Mouse (Mus musculus) lung, postnatal 0 days (tissue): ENCODE data around the gene Gm20390. TPM values are rescaled to one million over a fixed set of nuclear protein-coding genes. Genes with fewer than 3 reads are reported as not detected.
A peak's percentile ranks its signal among the peaks of the same experiment; 100 is the strongest.

ENCODE experiments used
- ATAC-seq: fragments of 200-750 bp; cut with Nextera tagmentation; 2 replicates; pipeline ENCODE4 v1.8.0; 2017; ENCODE audit warnings: moderate library complexity
- DNase-seq: peaks from one replicate; pipeline ENCODE4 v3.0.0-alpha.2; 2016; ENCODE audit warnings: low spot score
- H3K27ac ChIP-seq: fragments of 300-500 bp; sonication (generic); 2 replicates; pipeline ENCODE4 v1.5.1; 2014; ENCODE audit warnings: antibody characterized with exemption, mild to moderate bottlenecking, low read length, mixed read lengths
- H3K27me3 ChIP-seq: fragments of 300-500 bp; sonication (generic); replicated peaks from 2 replicates; pipeline ENCODE4 v1.6.1; 2014; ENCODE audit warnings: low read length, mixed read lengths; ENCODE audit not compliant: insufficient read depth
- H3K36me3 ChIP-seq: fragments of 300-500 bp; sonication (generic); 2 replicates; pipeline ENCODE4 v1.6.1; 2014; ENCODE audit warnings: low read length, mixed read lengths; ENCODE audit not compliant: insufficient read depth
- H3K4me1 ChIP-seq: fragments of 300-500 bp; sonication (generic); 2 replicates; pipeline ENCODE4 v1.6.1; 2014; ENCODE audit warnings: antibody characterized with exemption, low read depth, low read length, mixed read lengths; ENCODE audit not compliant: insufficient read depth
- H3K4me2 ChIP-seq: fragments of 300-500 bp; sonication (generic); replicated peaks from 2 replicates; pipeline ENCODE4 v1.6.1; 2014; ENCODE audit warnings: low read depth, mild to moderate bottlenecking, low read length, moderate library complexity, mixed read lengths
- H3K4me3 ChIP-seq: fragments of 300-500 bp; sonication (generic); 2 replicates; pipeline ENCODE4 v1.5.1; 2014; ENCODE audit warnings: low read depth, low read length
- H3K9ac ChIP-seq: fragments of 300-500 bp; sonication (generic); replicated peaks from 2 replicates; pipeline ENCODE4 v1.6.1; 2014; ENCODE audit warnings: low read depth, mild to moderate bottlenecking
- H3K9me3 ChIP-seq: fragments of 300-500 bp; sonication (generic); 2 replicates; pipeline ENCODE4 v1.6.1; 2016; ENCODE audit warnings: low read length, mixed read lengths
- CTCF ChIP-seq: IDR thresholded peaks from 2 replicates; pipeline ENCODE4 v1.5.1; 2016; ENCODE audit warnings: antibody characterized with exemption, mild to moderate bottlenecking
- EP300 ChIP-seq: IDR thresholded peaks from 2 replicates; pipeline ENCODE4 v1.6.1; 2016; ENCODE audit warnings: antibody characterized with exemption, mild to moderate bottlenecking, control low read depth
- WGBS: fragments of 180-500 bp; shearing (Covaris S2); extraction: QIAGEN DNeasy Blood & Tissue Kit; methylation state at CpG from one replicate; pipeline ENCODE4 v1.1.7; 2014; 5-methylcytosine and 5-hydroxymethylcytosine counted together
- polyA plus RNA-seq: library from polyadenylated mRNA; unstranded; fragments of >200 nt; fragmentation: Nextera tagmentation; extraction: Ambion mirVana; gene quantifications from 2 replicates; pipeline ENCODE4 v1.2.1, GENCODE M21; 2015

Gene Gm20390
- polyA plus RNA-seq, 1 experiment from 2014 or later = 120 TPM

DNA sequence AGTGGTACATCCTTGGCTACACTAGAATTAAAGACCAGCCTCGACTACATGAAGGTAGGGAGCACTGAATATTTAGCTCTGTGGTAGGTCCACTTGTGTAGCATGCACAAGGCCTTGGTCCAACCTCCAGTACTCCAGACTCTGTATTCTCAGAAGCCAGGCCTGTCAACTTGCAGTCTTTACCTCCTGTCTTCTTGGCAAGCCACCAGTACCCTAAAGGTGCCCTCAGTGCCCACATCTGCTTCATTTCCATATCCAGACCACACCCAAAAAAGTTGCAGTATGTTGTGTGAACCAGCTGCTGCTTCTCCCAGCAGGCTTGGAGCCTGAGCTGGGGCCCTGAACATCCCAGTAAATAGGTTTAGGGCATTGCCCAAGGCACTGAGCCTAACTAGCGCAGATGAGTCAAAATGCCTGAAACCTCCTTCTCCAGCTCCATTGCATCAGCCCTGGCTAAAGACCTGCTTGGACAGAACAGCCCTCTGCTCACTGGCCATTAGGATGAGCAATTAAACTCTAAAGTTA is 11.0 kb downstream of the Gm20390 start:
- ATAC-seq = no peak
- no peak overlapping the region for H3K4me3 ChIP-seq
- no peak overlapping the region for H3K27ac ChIP-seq
- H3K9ac ChIP-seq = no peak overlapping the region
- no peak for DNase-seq
- no peak overlapping the region for H3K4me2 ChIP-seq
- no peak for TF ChIP-seq EP300
- no peaks in the 10 kb centered on the region for H3K9me3 ChIP-seq
- H3K36me3 ChIP-seq = no peaks in the 10 kb centered on the region; the same call in 1 of the 2 replicates
- H3K27me3 ChIP-seq = no peaks in the 10 kb centered on the region
- 86% methylated on average over 2 of the region's 2 CpGs for WGBS
- H3K4me1 ChIP-seq = peaks cover 5% of the 10 kb centered on the region; the same call in 1 of the 2 replicates

DNA sequence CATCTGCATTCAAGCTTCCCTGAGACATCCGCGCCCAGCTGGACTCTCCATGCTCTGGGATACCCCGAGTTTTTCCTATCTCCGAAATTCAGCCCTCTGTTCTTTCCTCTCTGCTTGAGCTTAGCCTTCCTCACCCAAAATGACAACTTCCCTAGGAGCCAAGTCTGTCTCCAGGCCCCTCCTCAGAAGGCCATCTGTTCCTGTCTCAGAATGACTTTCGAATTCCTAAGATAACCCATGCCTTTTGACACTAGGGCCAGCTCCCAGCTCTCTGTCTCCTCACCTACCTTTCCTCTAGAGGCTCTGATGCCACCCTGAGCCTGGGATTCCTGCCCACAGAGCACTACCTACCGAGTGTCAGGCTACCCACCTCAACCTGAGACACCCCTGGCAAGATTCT is 11.9 kb downstream of the Gm20390 start, which contains the start of gene Nme2:
Gene Nme2 (minus strand): TSS at position 101 of the 400 bp plus-strand sequence.
- WGBS = 5% methylated on average over 6 of the region's 6 CpGs
- no peaks in the 10 kb centered on the region; the same call in 1 of the 2 replicates for H3K36me3 ChIP-seq

DNA sequence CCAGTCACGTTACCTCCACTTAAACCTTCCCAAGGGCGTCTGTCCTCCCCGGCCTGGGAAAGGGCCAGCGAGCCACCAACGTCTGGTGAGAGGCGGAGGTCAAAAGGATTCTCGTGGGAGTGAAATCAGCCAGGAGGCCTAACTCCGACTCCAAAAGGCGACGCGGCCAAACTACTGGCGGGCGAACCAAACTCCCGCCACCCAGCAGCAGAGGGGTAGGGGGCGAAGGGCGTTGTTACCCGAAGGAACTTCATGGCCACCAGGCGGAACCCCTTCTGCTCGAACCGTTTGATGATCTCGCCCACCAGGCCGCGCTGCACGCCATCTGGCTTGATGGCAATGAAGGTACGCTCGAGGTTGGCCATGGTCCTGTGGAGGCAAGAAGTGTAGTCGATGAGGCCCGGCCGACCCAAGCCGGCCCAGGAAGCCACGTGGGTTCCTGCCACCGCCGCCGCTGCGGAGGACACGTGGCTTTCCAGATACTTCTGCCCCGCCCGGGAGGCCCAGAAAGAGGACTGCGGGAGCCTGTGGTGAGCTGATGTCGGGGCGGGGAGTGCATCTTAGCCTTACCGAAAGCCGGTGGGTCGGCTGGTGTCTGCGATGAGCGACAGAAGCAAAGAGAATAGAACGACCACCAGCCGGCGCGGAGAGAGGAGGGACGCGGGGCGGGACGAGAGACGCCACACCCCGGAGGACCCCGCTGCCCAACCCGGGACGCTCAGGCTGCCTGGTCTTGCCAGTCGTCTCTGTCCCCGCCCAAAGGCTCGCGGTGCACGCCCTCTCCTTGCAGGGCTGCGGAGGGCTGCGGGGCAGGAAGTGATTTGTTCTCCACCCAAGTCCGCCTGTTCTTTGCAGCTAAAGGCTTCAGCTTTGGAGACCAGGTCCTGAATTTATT is 12.6 kb downstream of the Gm20390 start:
- DNase-seq = peak; percentile 98
- H3K27ac ChIP-seq = peak overlapping the region; percentile 90
- under 1% methylated on average over 65 of the region's 67 CpGs for WGBS
- no peaks in the 10 kb centered on the region for H3K9me3 ChIP-seq
- no peaks in the 10 kb centered on the region; the same call in 1 of the 2 replicates for H3K36me3 ChIP-seq
- TF ChIP-seq EP300 (no peak), CTCF (peak; percentile 60)
- H3K27me3 ChIP-seq = no peaks in the 10 kb centered on the region
- H3K4me2 ChIP-seq = peak overlapping the region; percentile 87
- H3K4me3 ChIP-seq = peak overlapping the region; percentile 64
- H3K9ac ChIP-seq = peak overlapping the region; percentile 60
- H3K4me1 ChIP-seq = peaks cover 5% of the 10 kb centered on the region; the same call in 1 of the 2 replicates
- ATAC-seq = peak; percentile 99

More for the DNA sequence above, 11.9 kb downstream of the Gm20390 start, which contains the start of gene Nme2:
- Histone ChIP-seq H3K4me3 (peak within 1 kb of the TSS; percentile 64), H3K27ac (peak within 1 kb of the TSS; percentile 90), H3K27me3 (no peaks in the 10 kb centered on the region), H3K9ac (peak within 1 kb of the TSS; percentile 60), H3K4me2 (peak within 1 kb of the TSS; percentile 87), H3K4me1 (peaks cover 5% of the 10 kb centered on the region; the same call in 1 of the 2 replicates), H3K9me3 (no peaks in the 10 kb centered on the region)
- ATAC-seq (peak; percentile 24), DNase-seq (no peak)
- no peak for TF ChIP-seq EP300
- no peak for TF ChIP-seq CTCF

DNA sequence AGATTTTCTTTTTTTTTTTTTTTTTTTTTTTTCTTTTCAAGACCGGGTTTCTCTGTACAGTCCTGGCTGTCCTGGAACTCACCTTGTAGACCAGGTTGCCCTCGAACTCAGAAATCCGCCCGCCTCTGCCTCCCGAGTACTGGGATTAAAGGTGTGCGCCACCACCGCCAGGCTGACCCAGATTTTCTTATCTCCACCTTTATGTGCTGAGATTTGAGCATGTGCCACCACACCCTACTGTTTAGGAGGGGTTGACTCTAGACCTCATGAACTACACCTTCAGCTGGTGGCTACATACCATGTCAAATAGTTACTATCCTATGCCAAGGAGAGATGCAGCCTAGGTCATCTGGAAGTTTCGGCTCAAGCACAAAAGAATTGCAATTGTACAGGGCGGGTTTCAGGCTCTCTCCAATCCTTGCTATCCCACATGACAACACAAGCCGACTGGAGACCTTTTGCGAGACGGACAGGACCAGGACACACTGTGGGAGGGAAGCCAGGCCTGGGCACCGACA is 13.3 kb downstream of the Gm20390 start:
- H3K9me3 ChIP-seq = no peaks in the 10 kb centered on the region
- H3K36me3 ChIP-seq = no peaks in the 10 kb centered on the region
- no peaks in the 10 kb centered on the region for H3K27me3 ChIP-seq
- peaks cover 5% of the 10 kb centered on the region; the same call in 1 of the 2 replicates for H3K4me1 ChIP-seq
- 37% methylated on average over 13 of the region's 13 CpGs for WGBS
- peak overlapping the region; percentile 60 for H3K9ac ChIP-seq
- no peak for DNase-seq
- H3K4me3 ChIP-seq = peak overlapping the region; percentile 64
- no peak for ATAC-seq
- H3K4me2 ChIP-seq = peak overlapping the region; percentile 87
- TF ChIP-seq CTCF (no peak), EP300 (no peak)
- peak overlapping the region; percentile 90 for H3K27ac ChIP-seq

DNA sequence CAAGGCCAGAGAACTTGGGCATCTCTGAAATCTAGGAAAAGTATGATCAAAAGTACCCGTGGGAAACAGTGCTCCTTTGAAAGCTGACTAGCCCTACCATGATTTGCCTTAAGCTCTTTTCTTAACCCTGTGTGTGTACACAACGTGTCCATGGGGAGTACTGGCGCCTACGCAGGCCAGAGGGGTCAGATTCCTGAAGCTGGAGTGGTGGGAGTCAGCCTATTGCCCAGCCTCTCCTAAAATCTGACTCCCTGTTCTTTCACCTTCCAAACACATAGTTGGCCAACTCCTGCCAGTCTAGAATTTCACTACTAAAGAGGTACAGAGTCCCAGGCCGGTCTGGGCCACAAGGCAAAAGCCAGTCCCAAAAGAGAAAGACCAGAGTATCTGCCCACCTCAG is 15.7 kb downstream of the Gm20390 start:
- TF ChIP-seq EP300 (no peak), CTCF (no peak)

DNA sequence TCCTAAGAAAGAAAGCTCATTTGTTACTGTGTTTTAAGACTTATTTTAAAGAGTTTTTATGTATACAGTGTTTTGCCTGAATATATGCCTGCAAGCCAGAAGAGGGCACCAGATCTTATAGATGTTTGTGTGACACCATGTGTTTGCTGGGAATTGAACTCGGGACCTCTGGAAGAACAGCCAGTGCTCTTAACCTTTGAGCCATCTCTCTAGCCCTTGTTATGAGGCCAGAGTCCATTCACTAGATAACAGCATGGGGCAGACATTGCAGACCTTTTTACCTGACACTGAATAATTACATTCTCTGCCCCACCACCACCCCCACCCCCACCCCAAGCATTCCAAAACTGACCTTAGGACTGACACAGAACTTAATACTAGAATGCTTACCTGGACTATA is 18.0 kb downstream of the Gm20390 start:
- ATAC-seq (no peak), DNase-seq (no peak)
- Histone ChIP-seq H3K27me3 (no peaks in the 10 kb centered on the region), H3K9ac (no peak overlapping the region), H3K4me1 (no peaks in the 10 kb centered on the region), H3K4me2 (no peak overlapping the region), H3K9me3 (no peaks in the 10 kb centered on the region), H3K36me3 (no peaks in the 10 kb centered on the region), H3K4me3 (no peak overlapping the region), H3K27ac (no peak overlapping the region)
- TF ChIP-seq CTCF (no peak), EP300 (no peak)
- 93% methylated on average over 1 of the region's 1 CpGs for WGBS

More for the DNA sequence above, 15.7 kb downstream of the Gm20390 start:
- DNase-seq (no peak), ATAC-seq (no peak)
- no peak overlapping the region for H3K9ac ChIP-seq
- H3K4me2 ChIP-seq = no peak overlapping the region
- peaks cover 5% of the 10 kb centered on the region; the same call in 1 of the 2 replicates for H3K4me1 ChIP-seq
- no peaks in the 10 kb centered on the region for H3K27me3 ChIP-seq
- no peak overlapping the region for H3K27ac ChIP-seq
- no peak overlapping the region for H3K4me3 ChIP-seq
- WGBS = 30% methylated on average over 5 of the region's 5 CpGs
- H3K36me3 ChIP-seq = no peaks in the 10 kb centered on the region
- H3K9me3 ChIP-seq = no peaks in the 10 kb centered on the region
